Mouse (Mus musculus) liver, adult 10 weeks (tissue): Measurements from ENCODE around the gene C1ql2. TPM values are rescaled to one million over a fixed set of nuclear protein-coding genes. Genes with fewer than 3 reads are reported as not detected.

Experiments
- polyA plus RNA-seq: library from polyadenylated mRNA; stranded (reverse); fragments of 350-450 nt; fragmentation: Illumina TruSeq; extraction: RNeasy Lipid Tissue Mini Kit (QIAGEN cat#74804); gene quantifications from one replicate; pipeline ENCODE4 v1.2.3, GENCODE M21; 2014; ENCODE audit warnings: low read depth, low replicate concordance

Gene C1ql2
- not detected for polyA plus RNA-seq

DNA sequence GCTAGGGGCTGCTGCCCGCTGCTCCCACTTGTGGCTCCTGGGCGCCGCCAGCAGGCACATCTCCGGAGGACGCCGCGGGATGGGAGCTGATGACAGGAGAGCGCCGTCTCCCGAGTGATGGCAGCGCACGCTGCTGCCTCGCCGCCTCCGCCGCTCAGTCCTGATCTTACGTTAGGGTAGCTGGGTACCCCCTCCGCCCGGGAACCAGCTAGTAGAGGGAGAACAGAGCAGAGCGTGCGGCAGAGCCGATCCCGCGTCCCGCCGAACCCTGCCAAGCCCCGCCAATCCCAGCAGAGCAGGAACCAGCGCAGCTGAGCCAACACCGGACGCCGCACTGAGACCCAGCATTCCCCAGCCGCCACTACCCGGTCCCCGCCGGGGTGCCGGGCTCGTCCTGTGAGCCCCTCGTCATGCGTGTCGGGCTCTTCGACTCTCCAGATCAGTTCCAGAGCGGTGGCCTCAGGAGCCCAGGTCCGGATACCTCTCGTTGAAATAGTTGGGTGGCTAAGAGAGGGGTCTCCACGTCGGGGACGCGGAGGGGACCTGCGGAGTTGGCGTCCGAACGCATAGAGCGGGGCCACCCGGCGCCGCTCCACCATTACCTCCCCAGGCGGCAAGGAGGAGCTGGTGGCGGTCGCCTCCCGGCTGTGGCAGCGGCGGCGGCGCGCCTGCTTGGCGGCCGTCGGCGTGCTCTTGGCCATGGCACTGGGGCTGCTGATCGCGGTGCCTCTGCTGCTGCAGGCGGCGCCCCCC is at the start of gene C1ql2:
TSS of gene C1ql2 (plus strand) at position 164 of the 753 bp plus-strand sequence.

Other genes starting within 250 kb of the C1ql2 start
- gene Dbi, start 219.5 kb upstream of the C1ql2 start, polyA plus RNA-seq = 1,523 TPM
- 3.3 TPM for gene 3110009E18Rik, start 219.4 kb upstream of the C1ql2 start, polyA plus RNA-seq
- 8.4 TPM for gene Steap3, start 67.9 kb upstream of the C1ql2 start, polyA plus RNA-seq
- 1.2 TPM for gene Marco, start 164.4 kb downstream of the C1ql2 start, polyA plus RNA-seq